Mouse (Mus musculus): ENCODE results near the gene Zmym5. TPM values are rescaled to one million over a fixed set of nuclear protein-coding genes. Genes with fewer than 3 reads are reported as not detected.

The Zmym5 gene
- total RNA-seq (2023): 10 to 100 TPM; 83.9 to 85.3 TPM

GRCm38 (mm10) chr14:56811701-56812339 is at the start of gene Zmym5:
Zmym5 (minus strand) TSS chr14:56811716.

GRCm38 (mm10) chr14:56778200-56778932 is 33.1 kb downstream of the Zmym5 start, which contains the start of gene Pspc1:
Pspc1 (minus strand) TSS chr14:56778316.

Other genes starting within 250 kb of the Zmym5 start
- gene Cenpj, start 236.3 kb downstream of the Zmym5 start, total RNA-seq (2023): 10 to 100 TPM; 12.0 to 14.0 TPM
- gene Parp4, start 236.1 kb downstream of the Zmym5 start, total RNA-seq (2023): 10 to 100 TPM; 78.1 to 80.5 TPM
- 10 to 100 TPM; 45.7 to 53.3 TPM for gene Mphosph8, start 143.5 kb downstream of the Zmym5 start, total RNA-seq (2023)
- gene Pspc1, start 33.4 kb downstream of the Zmym5 start, total RNA-seq (2023): 10 to 100 TPM; 69.7 to 89.4 TPM
- 100 to 1,000 TPM; 135 to 144 TPM for gene Zmym2, start 74.9 kb upstream of the Zmym5 start, total RNA-seq (2023)
- gene Gja3, start 246.4 kb upstream of the Zmym5 start, total RNA-seq (2023): not detected

All from B cell, adult 67 days (primary cell).